ENCODE assay signal across 8 mouse cellular contexts in genomic region chr15:99456963-99457605, GRCm38 (mm10). TPM values are rescaled to one million over a fixed set of nuclear protein-coding genes. Genes with fewer than 3 reads are reported as not detected.
A peak's percentile ranks its signal among the peaks of the same experiment; 100 is the strongest.
DNase-seq lines count a peak whose midpoint lies in the region; ATAC-seq lines count a peak whose summit lies in the region.

No protein-coding gene starts in this region.

- peak; percentile 54 for DNase-seq in 416B (ENCODE audit: low read depth)
- peak; percentile 89 for DNase-seq in adrenal gland, adult 2 months
- DNase-seq in embryonic facial prominence, embryonic 11.5 days (ENCODE audit: low spot score): peak; percentile 78
- peak; percentile 71 to 77 for DNase-seq in heart, adult 9 months (ENCODE audit: low spot score in 2 of 2)
- peak; percentile 66 for DNase-seq in neural tube, embryonic 11.5 days (ENCODE audit: low spot score)
- DNase-seq in thymus, adult 18-20 months: peak; percentile 56 to 59

- under 1% methylated on average over 37 of the region's 43 CpGs for WGBS in embryonic facial prominence, embryonic 11.5 days
- under 1% methylated on average over 41 of the region's 43 CpGs for WGBS in kidney, embryonic 15.5 days
- WGBS in liver, embryonic 15.5 days (ENCODE audit: insufficient replicate concordance): under 1% methylated on average over 42 of the region's 43 CpGs
- 1% methylated on average over 36 of the region's 43 CpGs for WGBS in neural tube, embryonic 11.5 days

- no peaks in the 10 kb centered on the region; the same call in 1 of the 2 replicates for H3K4me1 ChIP-seq in embryonic facial prominence, embryonic 11.5 days (ENCODE audit: control insufficient read depth, insufficient read depth, low read length)
- H3K4me1 ChIP-seq in kidney, embryonic 15.5 days: peaks cover 47% of the 10 kb centered on the region
- peaks cover 22% of the 10 kb centered on the region for H3K4me1 ChIP-seq in liver, embryonic 15.5 days (replicated peaks)
- H3K4me1 ChIP-seq in neural tube, embryonic 11.5 days (ENCODE audit: control insufficient read depth, insufficient read depth, low read length): peaks cover 17% of the 10 kb centered on the region

- peak overlapping the region; percentile 78 for H3K9ac ChIP-seq in embryonic facial prominence, embryonic 11.5 days (replicated peaks; ENCODE audit: low read length)
- H3K9ac ChIP-seq in kidney, embryonic 15.5 days: peak overlapping the region; percentile 69
- H3K9ac ChIP-seq in liver, embryonic 15.5 days: peak overlapping the region; percentile 58; the same call in 1 of the 2 replicates
- H3K9ac ChIP-seq in neural tube, embryonic 11.5 days (ENCODE audit: low read length): peak overlapping the region; percentile 72

- H3K27me3 ChIP-seq in embryonic facial prominence, embryonic 11.5 days (ENCODE audit: control insufficient read depth, insufficient read depth, low read length): no peaks in the 10 kb centered on the region
- no peaks in the 10 kb centered on the region for H3K27me3 ChIP-seq in kidney, embryonic 15.5 days
- peaks cover 13% of the 10 kb centered on the region for H3K27me3 ChIP-seq in liver, embryonic 15.5 days
- H3K27me3 ChIP-seq in neural tube, embryonic 11.5 days (ENCODE audit: control insufficient read depth, insufficient read depth, low read length): no peaks in the 10 kb centered on the region

- H3K36me3 ChIP-seq in embryonic facial prominence, embryonic 11.5 days (replicated peaks; ENCODE audit: control insufficient read depth, insufficient read depth, low read depth, low read length): no peaks in the 10 kb centered on the region
- peaks cover 10% of the 10 kb centered on the region; the same call in 1 of the 2 replicates for H3K36me3 ChIP-seq in kidney, embryonic 15.5 days
- H3K36me3 ChIP-seq in liver, embryonic 15.5 days (replicated peaks): no peaks in the 10 kb centered on the region
- peaks cover 2% of the 10 kb centered on the region; the same call in 1 of the 2 replicates for H3K36me3 ChIP-seq in neural tube, embryonic 11.5 days (ENCODE audit: control insufficient read depth, insufficient read depth, low read length)

- H3K9me3 ChIP-seq in embryonic facial prominence, embryonic 11.5 days (replicated peaks; ENCODE audit: control insufficient read depth, low read length): no peaks in the 10 kb centered on the region
- no peaks in the 10 kb centered on the region for H3K9me3 ChIP-seq in kidney, embryonic 15.5 days (replicated peaks)
- no peaks in the 10 kb centered on the region for H3K9me3 ChIP-seq in liver, embryonic 15.5 days (replicated peaks)
- no peaks in the 10 kb centered on the region for H3K9me3 ChIP-seq in neural tube, embryonic 11.5 days (ENCODE audit: control insufficient read depth, low read length)

- peak; percentile 77 for ATAC-seq in embryonic facial prominence, embryonic 11.5 days (replicated peaks; ENCODE audit: insufficient number of reproducible peaks, low FRiP score, low TSS enrichment, low read depth)
- peak; percentile 78 for ATAC-seq in kidney, embryonic 15.5 days (replicated peaks; ENCODE audit: low FRiP score)
- ATAC-seq in liver, embryonic 15.5 days (ENCODE audit: insufficient read depth): peak; percentile 23
- ATAC-seq in neural tube, embryonic 11.5 days (ENCODE audit: insufficient read depth, low FRiP score, low TSS enrichment): peak; percentile 75

- H3K27ac ChIP-seq in embryonic facial prominence, embryonic 11.5 days (replicated peaks; ENCODE audit: low read depth, low read length): peak overlapping the region; percentile 89
- H3K27ac ChIP-seq in kidney, embryonic 15.5 days: peak overlapping the region; percentile 95
- 0 out of 2 replicates have a peak overlapping the region, but pooled peaks have one; percentile 0 for H3K27ac ChIP-seq in liver, embryonic 15.5 days (replicated peaks)
- peak overlapping the region; percentile 76 for H3K27ac ChIP-seq in neural tube, embryonic 11.5 days (ENCODE audit: low read depth, low read length)

- H3K4me3 ChIP-seq in embryonic facial prominence, embryonic 11.5 days (ENCODE audit: low read depth, low read length): peak overlapping the region; percentile 92
- peak overlapping the region; percentile 90 for H3K4me3 ChIP-seq in kidney, embryonic 15.5 days (replicated peaks)
- H3K4me3 ChIP-seq in liver, embryonic 15.5 days (replicated peaks): peak overlapping the region; percentile 68
- peak overlapping the region; percentile 88 for H3K4me3 ChIP-seq in neural tube, embryonic 11.5 days (ENCODE audit: low read depth, low read length)

- peak overlapping the region; percentile 79 for H3K4me2 ChIP-seq in embryonic facial prominence, embryonic 11.5 days (ENCODE audit: low read depth, low read length)
- H3K4me2 ChIP-seq in kidney, embryonic 15.5 days: peak overlapping the region; percentile 89
- H3K4me2 ChIP-seq in liver, embryonic 15.5 days: peak overlapping the region; percentile 89
- peak overlapping the region; percentile 78 for H3K4me2 ChIP-seq in neural tube, embryonic 11.5 days (ENCODE audit: low read depth)

RNA-seq across cellular contexts. Expression of gene Nckap5l, which starts 0.5 kb away (rescaled TPM):
- total RNA-seq in adrenal gland, adult 2 months (2021): 10 to 100 TPM; 16.8 to 20.4 TPM
- polyA plus RNA-seq in adrenal gland, adult 2 months (2012; rRNA removed): 35.2 and 43.9 TPM in 2 replicates
- polyA plus RNA-seq in embryonic facial prominence, embryonic 11.5 days (2014; fragmentation: Nextera tagmentation; extraction: Ambion mirVana): 9.0 and 9.7 TPM in 2 replicates
- polyA plus RNA-seq in kidney, embryonic 15.5 days (2015; fragmentation: Nextera tagmentation; extraction: Ambion mirVana): 9.5 and 11.1 TPM in 2 replicates
- polyA plus RNA-seq in liver, embryonic 15.5 days (2015; fragmentation: Nextera tagmentation; extraction: Ambion mirVana): 0.92 and 1.3 TPM in 2 replicates
- polyA plus RNA-seq in neural tube, embryonic 11.5 days (2014; fragmentation: Nextera tagmentation; extraction: Ambion mirVana): 14.9 TPM in 2 replicates

RNA-seq across cellular contexts. Expression of gene Bcdin3d, which starts 17.4 kb away (rescaled TPM):
- 1 to 10 TPM; 4.5 to 6.4 TPM for total RNA-seq in adrenal gland, adult 2 months (2021)
- polyA plus RNA-seq in adrenal gland, adult 2 months (2012; rRNA removed): 3.3 and 4.7 TPM in 2 replicates
- 15.1 and 16.7 TPM in 2 replicates for polyA plus RNA-seq in embryonic facial prominence, embryonic 11.5 days (2014; fragmentation: Nextera tagmentation; extraction: Ambion mirVana)
- 15.6 and 17.3 TPM in 2 replicates for polyA plus RNA-seq in kidney, embryonic 15.5 days (2015; fragmentation: Nextera tagmentation; extraction: Ambion mirVana)
- polyA plus RNA-seq in liver, embryonic 15.5 days (2015; fragmentation: Nextera tagmentation; extraction: Ambion mirVana): 5.2 and 5.3 TPM in 2 replicates
- 17.6 and 18.1 TPM in 2 replicates for polyA plus RNA-seq in neural tube, embryonic 11.5 days (2014; fragmentation: Nextera tagmentation; extraction: Ambion mirVana)

Comparison
In these comparisons a context has a peak if more than half of its experiments do, and no peak if none do; other contexts are left out.
1. Peak in every context shown above with its lines: DNase-seq, ATAC-seq, H3K4me3 ChIP-seq and H3K27ac ChIP-seq.
2. ATAC-seq: peak in every context shown above with its lines; median percentile 78 in kidney, embryonic 15.5 days; 77 in embryonic facial prominence, embryonic 11.5 days; 75 in neural tube, embryonic 11.5 days; 23 in liver, embryonic 15.5 days.
3. H3K27ac ChIP-seq: peak in every context shown above with its lines; median percentile 95 in kidney, embryonic 15.5 days; 89 in embryonic facial prominence, embryonic 11.5 days; 76 in neural tube, embryonic 11.5 days; 0 in liver, embryonic 15.5 days.